Mouse (Mus musculus) CD4-positive naive resting alpha-beta T cell, adult 57 days (primary cell): ENCODE results near the gene Mapk10. TPM values are rescaled to one million over a fixed set of nuclear protein-coding genes. Genes with fewer than 3 reads are reported as not detected.

Experiments used
- total RNA-seq: library from RNA; stranded (reverse); gene quantifications from one replicate; pipeline ENCODE4 v1.2.4, GENCODE M21; 2023

Gene Mapk10
- not detected for total RNA-seq

DNA sequence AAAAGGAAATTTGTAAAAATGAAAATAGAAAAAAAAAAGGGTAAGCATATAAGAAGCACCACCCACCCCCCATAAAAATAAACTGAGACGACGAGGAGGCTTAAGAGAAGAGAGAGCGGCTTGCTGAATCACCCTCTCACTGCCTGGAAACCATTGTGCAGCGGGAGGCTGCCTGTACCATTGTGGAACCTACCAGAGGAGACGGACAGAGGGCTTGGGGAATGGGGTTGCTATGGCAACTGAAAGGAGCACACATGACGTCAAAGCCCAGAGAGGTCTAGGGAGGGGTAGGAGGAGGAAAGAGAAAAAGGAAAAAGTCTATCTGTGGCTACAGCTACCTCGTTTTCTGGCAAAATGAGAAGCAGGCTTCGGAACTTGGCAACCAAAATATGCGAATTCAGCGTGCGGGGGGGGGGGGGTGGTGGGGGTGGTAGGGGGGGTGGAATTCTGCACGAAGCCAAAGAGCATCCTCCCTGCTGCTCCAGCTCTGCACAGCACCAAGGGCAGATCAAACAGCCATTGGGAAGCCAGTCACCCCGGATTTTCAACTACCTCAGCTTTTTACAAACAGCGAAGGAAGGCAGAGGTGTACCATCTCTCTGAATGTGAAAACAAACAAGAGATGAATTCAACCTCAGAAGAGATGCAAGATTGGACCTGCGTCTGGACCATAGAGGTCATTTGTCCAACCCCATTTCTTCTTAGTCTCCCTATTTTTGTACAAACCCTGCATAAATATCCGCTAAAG, at the start of gene Mapk10:
TSS of gene Mapk10 (minus strand) at position 234 of the 748 bp plus-strand sequence.

Other genes starting within 250 kb of the Mapk10 start
- gene Ptpn13, start 213.9 kb upstream of the Mapk10 start, total RNA-seq: 7.1 TPM